Mouse (Mus musculus): ENCODE measurements around the gene Dclk2.

GRCm38 (mm10) chr3:86797871-86798460 lies 122.7 kb downstream of the Dclk2 start:
- no peak for TF ChIP-seq POLR2A (IDR thresholded peaks at IDR 0.05; ENCODE audit: low read depth, low read length)
- no peak for TF ChIP-seq CTCF (conservative IDR thresholded peaks at IDR 0.05; ENCODE audit: insufficient read depth, insufficient read length, low read depth, low read length)

Measured in kidney, adult 2 months (tissue).